Mouse (Mus musculus) erythroblast, adult 5-6 weeks (primary cell): Measurements from ENCODE around the gene Podn. TPM values are rescaled to one million over a fixed set of nuclear protein-coding genes. Genes with fewer than 3 reads are reported as not detected.

Experiments used
- ATAC-seq: replicated peaks from 2 replicates; pipeline ENCODE4 v1.8.0; 2016; ENCODE audit warnings: moderate number of reproducible peaks, mild to moderate bottlenecking, moderate TSS enrichment, inconsistent platforms; ENCODE audit not compliant: poor library complexity, low FRiP score, severe bottlenecking
- total RNA-seq, 2 experiments: library from RNA; stranded (forward) in 1 of 2; stranded (reverse) in 1 of 2; fragments of 150-400 nt in 1 of 2; fragments of 200-764, 138-1000 nt in 1 of 2; gene quantifications; 2 replicates each; pipeline versions ENCODE4 v1.2.3 to v1.2.4; 2015 to 2017; ENCODE audit warnings: low replicate concordance in 2 of 2

Podn gene
- total RNA-seq, 2 experiments from 2014 or later, result not detected

GRCm38 (mm10) chr4:108016321-108016720 lies 79.9 kb downstream of the Podn start:
- ATAC-seq, result no peak

DNA sequence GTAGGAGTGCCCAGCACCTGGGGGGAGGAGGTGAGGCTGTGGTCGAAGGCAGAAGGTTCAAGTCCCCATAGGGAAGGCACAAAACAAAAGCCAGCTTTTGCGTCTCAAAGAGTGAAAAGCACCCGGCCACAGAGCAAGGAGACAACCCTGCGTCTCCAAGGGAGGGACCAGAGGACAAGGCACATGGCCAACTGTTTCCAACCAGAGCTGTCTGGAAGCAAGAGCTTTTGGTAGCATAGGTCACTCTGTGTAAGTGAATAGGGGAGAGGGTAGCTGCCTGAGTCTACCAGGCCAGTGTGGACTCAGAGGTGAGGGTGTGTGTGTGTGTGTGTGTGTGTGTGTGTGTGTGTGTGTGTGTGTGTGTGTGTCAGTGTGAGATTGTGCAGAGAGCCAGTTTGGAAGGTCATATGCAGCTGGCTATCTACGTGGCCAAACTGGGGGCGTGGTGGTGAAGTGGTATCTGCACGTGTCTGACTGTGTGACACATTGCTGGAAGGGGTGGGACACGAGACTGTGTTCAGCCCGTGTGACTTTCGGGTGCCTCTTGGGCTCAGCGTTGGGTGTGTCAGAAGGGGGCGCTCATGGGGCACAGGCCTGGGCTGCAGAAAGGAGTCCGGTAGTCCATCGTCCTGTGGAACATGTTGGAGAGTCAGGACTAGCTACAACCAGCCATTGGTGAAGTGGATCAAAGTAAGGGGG lies 81.0 kb downstream of the Podn start:
- no peak for ATAC-seq

DNA sequence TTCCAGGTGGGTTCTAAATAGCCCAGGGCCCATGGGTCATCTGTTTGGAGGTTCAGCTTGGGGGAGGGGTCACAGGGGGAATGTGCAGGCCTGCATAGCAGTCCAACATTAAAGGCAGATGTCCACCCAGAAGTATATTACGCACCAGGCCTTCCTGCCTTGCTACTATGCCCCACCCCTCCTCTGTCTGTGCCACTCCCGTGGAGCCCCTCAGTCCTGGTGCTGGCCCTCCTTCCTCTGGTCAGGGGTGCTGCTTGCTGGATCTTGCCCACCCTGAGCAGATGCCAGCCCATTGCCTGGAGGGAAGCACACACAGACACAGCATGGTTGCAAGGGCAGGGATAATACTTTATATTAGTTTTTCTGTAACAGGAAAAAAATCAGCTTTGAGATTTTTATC lies 81.8 kb downstream of the Podn start:
- no peak for ATAC-seq

DNA sequence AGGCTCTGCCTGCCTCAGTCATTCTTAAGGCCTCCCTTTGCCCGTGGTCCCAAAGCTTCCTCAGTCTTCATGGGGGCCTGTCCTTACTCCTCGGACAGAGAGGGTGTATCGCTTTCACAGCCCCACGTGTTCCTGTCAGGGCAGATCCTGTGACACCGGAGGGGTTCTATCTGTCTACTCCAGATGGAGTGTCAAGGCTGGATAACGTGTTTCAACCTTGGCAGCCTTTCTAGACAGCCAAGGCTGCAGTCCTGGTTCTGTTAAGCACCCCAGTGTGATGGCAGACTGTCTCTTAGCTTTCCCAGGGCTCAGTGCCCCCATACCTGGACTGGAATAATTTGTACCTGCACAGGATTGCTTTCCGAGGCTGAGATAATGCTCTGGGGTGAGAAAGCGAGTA lies 87.7 kb downstream of the Podn start:
- ATAC-seq, result no peak

DNA sequence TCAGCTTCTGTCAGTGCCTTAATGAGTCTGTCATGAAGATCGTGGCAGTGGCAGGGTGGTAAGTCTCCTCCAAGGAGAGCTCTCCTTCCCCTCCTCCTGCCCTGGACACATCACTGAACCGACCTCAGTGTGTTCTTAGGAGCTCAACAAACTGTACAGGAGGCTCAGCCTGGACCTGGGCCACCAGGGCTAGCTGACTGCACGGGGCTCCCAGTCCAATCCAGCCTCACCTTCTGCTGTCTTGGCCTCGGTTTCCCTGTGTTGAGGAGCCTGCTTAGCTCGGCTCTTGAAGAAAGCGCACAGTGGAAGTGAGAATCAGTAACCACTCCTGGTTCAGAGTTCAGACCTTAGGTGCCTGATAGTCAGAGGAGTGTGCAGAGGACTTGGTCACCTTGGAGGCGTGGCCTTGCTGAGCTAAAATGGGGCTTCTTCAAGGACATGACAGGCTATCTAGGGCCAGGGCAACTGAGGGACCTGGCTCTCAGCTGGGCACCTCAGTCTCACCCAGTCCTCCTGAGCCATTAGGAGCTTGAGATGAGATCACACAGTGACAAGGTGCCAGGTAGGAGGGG lies 88.6 kb downstream of the Podn start:
- no peak for ATAC-seq

DNA sequence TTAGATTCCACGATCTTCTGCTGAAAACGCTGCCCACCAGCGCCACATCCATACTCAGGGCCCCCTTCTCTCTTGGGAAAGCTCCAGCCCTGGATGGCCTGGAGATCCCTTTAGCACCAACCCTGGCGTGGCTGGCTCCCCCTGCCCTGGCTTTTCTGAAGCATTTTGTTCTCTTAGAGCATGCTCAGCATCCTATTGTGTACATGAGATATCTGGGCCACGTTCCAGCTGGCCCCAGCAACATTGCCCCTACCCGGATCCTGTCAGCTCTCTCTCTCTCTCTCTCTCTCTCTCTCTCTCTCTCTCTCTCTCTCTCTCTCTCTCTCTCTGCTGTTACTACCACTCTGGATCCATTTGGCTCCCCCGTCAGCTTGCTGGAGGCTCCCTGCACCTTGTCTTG lies 90.9 kb downstream of the Podn start:
- ATAC-seq, result no peak

DNA sequence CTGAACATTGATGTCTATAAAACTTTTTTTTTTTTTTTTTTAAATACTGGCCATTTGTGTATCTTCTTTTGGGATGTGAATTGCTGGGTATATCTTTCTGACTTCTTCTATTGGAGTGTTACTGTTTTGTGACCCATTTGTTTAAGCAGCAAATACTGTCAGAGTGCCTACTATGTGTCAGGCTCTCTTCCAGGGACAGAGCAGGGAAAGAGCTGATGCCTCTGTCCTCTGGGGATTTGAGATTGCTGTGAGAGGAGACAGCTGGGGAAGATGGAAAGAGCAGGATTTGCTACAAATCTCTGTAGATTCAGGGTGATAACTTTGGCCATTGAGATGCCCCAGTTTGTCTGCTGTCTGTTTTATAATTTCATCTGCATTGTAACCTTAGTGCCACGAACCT lies 96.9 kb downstream of the Podn start:
- no peak for ATAC-seq

GRCm38 (mm10) chr4:107998641-107999332 lies 97.5 kb downstream of the Podn start:
- ATAC-seq, result no peak

- ATAC-seq, result no peak
These were observed 99.7 kb downstream of the Podn start for GRCm38 (mm10) chr4:107996418-107996986.

- ATAC-seq, result no peak
These were observed 100.5 kb downstream of the Podn start for GRCm38 (mm10) chr4:107995727-107996126.

GRCm38 (mm10) chr4:107995011-107995410 lies 101.2 kb downstream of the Podn start:
- no peak for ATAC-seq

GRCm38 (mm10) chr4:107991879-107992278 lies 104.4 kb downstream of the Podn start:
- no peak for ATAC-seq

DNA sequence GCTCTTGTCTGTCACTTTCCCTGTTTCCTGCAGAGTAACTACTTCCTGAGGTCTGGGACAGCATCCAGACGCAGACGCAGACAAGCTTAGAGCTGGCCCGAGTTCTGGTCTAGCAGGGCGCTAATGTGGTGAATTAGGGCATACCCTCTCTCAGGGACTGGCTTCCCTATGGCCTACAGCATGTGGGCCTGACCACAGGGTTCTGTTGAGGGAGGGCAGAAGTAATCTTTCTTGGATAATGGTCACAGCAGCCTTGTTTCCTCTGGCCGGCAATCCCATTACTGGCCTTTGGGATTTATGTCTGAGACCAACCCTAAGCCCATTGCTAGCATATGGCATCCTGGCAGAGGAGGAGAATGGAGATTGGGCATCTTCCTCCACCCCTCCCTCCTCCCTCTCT lies 105.4 kb downstream of the Podn start:
- no peak for ATAC-seq

- ATAC-seq, result no peak
These were observed 107.3 kb downstream of the Podn start for GRCm38 (mm10) chr4:107988931-107989330.

GRCm38 (mm10) chr4:107986386-107987168 lies 109.7 kb downstream of the Podn start:
- no peak for ATAC-seq

DNA sequence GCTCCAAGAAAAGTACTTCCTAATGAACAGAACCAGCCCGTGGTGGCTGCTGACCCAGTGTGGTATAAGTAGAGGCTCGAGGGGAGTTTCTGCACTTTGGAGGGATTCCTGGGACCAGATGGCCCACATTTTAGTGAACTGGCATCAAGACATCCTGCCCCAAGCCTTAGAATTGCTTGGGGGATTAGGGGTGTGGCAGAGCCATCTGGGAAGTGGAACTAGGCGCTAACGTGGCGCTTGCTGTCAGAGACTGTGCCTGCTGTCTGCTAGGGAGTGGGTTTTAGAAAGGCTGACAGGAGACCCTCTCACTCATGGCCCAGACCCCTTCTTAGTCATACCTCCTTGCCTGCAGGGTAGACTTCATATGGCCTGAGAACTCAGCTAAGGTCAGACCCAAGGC lies 110.4 kb downstream of the Podn start:
- no peak for ATAC-seq

DNA sequence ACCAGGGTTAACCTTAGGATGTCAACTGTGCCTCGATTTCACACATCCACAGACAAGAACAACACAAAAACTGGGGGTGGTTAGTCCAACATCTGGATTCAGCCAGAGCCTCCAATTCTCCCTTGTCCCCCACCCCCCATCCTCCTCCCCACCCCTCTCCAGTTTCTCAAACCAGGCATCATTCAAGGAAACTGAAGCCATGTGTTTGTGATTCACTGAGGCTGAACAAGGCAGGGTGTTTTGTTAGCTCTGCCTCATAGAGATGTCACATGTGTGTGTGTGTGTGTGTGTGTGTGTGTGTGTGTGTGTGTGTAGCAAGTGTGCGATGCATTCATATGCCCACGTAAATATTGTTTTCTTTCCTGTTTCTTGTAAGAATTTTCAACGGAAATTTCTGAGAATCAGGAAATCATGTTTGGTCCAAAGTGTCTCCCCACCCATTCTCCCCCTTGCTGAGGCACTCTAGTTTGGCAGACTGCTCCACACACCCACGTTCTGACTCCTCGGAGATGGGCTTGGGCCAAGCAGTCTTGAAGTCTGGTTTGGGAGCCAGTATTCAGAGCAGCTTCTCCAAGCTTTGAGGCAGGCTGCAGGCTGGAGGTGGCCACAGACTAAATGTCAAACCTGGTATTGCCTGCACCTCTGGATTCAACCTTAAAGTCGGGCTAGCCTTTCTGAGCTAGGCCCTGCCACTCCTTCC lies 111.8 kb downstream of the Podn start:
- no peak for ATAC-seq

DNA sequence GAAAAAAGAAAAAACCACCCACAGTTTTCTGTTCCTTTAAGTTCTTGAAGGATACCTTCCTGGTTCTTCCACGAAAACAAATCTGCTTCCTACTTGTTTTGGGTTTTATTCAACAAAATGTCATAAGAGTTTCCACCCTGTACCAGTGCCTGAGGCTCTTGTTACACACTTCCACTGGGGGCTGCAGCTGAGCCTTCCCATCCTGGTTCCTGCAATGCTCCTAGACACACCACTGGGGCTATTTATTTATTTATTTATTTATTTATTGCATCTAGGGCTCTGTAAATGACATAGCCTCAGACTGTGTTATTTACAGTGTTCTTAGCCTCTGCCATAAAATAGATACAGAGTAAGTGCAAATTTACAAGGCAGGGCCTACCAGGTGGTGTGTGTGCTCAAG lies 112.5 kb downstream of the Podn start:
- no peak for ATAC-seq

DNA sequence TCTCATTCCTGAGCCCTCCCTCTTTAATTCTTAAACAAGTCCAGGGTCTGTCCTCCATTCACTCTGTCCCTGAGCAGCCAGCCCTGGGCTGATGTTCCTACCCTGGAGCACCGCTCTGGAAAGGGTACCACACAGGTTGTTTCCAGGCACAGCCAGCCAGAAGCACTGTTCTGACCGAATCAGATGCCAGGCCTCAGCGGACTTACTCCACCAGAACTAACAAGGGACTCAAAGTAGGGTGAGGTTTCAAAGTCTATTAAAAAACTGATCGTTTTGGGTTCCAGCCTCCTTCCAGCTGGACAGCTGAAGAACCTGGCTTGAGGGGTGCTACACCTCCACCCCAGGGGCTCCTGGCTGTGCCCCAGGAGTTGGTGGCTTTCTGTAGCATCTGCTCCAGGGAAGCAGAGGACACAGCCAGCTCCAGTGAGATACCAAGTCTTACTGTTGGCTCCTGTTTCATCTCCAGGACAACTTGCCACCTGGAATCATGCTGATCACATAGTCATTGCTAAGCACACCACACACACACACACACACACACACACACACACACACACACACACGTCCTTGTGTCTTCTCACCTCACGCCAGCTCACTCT lies 116.1 kb downstream of the Podn start:
- ATAC-seq, result no peak
